Mouse (Mus musculus) lung, postnatal 0 days (tissue): ENCODE measurements around the gene Nubpl.

ENCODE experiments used
- CTCF ChIP-seq: IDR thresholded peaks from 2 replicates; pipeline ENCODE4 v1.5.1; 2016; ENCODE audit warnings: antibody characterized with exemption, mild to moderate bottlenecking
- EP300 ChIP-seq: IDR thresholded peaks from 2 replicates; pipeline ENCODE4 v1.6.1; 2016; ENCODE audit warnings: antibody characterized with exemption, mild to moderate bottlenecking, control low read depth

- TF ChIP-seq CTCF (no peak), EP300 (no peak)
Measured at GRCm38 (mm10) chr12:52129072-52129471, 31.5 kb downstream of the Nubpl start.
